Mouse (Mus musculus) embryo, embryonic 10.5 days (tissue): ENCODE measurements at regions not wholly inside any gene's neighbourhood (a gene's known extent, or its start where the extent isn't known, plus 50 kb on each side); places are given as distances from the start of the nearest gene placed in this dataset.

Experiments
- DNase-seq: peaks from one replicate; pipeline ENCODE4 v3.0.0-alpha.2; 2015; ENCODE audit warnings: low spot score

- DNase-seq, result no peak
Measured at GRCm38 (mm10) chr15:52095629-52096190, 1789.0 kb upstream of the Gm7489 start.

DNA sequence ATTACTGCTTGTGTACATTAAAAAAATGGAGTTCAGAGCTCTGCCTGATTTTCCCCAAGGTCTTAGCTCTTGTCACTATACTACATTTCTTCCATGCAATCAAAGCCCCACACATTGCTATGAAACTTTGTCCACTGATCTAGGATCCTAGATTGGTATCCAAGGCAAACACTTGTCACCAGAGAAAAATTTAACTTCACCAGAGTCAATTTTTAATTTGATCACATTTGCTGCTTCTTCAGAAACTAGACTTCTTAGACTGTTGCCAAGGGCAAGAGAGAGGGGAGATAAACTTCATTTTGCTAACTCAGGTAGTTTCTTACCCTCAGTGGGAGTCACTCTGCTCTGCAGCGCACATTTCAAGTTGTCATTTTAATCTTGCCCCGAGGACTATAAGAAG, 1775.9 kb upstream of the Gm7489 start:
- DNase-seq, result no peak

GRCm38 (mm10) chr15:52114368-52115036, 1770.2 kb upstream of the Gm7489 start:
- DNase-seq, result no peak

GRCm38 (mm10) chr15:52136693-52137092, 1748.0 kb upstream of the Gm7489 start:
- no peak for DNase-seq

DNA sequence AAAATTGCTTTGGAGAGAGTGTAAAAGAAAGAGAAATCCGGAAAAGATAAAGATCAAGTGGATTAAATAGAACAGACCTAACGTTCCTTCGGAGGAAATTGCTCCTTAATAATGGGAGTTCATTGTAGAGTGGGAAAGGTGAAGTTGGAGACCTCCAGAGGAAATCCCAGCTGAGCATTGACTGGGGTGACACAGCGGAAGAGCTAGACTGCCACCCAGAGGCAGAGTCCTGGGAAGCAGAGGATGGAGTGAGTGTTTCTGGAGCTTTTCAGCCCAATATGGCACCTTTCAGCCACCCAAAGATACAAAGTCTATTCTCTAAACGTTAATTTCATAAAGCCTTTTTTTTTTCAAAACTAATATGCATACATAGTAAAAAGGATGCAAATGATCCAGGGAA, 1731.3 kb upstream of the Gm7489 start:
- peak; percentile 70 for DNase-seq

- no peak for DNase-seq
Measured at GRCm38 (mm10) chr15:52155784-52156183, 1728.9 kb upstream of the Gm7489 start.

GRCm38 (mm10) chr15:52156779-52157178, 1727.9 kb upstream of the Gm7489 start:
- no peak for DNase-seq

- DNase-seq, result peak; percentile 88
Measured at GRCm38 (mm10) chr15:52160181-52161088, 1724.3 kb upstream of the Gm7489 start.

DNA sequence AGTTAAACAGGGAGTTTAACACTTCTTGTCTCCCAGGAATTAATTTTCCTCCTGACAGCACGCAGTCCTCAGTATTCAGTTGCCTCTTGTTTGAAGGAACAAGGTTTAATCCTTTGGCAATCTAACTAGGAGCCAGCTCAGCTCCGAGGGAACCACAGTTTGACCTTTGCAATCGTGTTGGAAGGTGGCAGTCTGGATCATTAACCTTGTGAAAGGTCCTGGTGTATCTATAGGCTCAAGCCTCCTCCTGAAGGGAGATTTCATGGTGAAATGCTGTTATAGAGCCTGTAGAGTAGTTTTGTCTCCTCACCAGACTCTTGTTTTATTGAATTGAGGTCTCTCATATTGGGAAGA, 1723.6 kb upstream of the Gm7489 start:
- no peak for DNase-seq

DNA sequence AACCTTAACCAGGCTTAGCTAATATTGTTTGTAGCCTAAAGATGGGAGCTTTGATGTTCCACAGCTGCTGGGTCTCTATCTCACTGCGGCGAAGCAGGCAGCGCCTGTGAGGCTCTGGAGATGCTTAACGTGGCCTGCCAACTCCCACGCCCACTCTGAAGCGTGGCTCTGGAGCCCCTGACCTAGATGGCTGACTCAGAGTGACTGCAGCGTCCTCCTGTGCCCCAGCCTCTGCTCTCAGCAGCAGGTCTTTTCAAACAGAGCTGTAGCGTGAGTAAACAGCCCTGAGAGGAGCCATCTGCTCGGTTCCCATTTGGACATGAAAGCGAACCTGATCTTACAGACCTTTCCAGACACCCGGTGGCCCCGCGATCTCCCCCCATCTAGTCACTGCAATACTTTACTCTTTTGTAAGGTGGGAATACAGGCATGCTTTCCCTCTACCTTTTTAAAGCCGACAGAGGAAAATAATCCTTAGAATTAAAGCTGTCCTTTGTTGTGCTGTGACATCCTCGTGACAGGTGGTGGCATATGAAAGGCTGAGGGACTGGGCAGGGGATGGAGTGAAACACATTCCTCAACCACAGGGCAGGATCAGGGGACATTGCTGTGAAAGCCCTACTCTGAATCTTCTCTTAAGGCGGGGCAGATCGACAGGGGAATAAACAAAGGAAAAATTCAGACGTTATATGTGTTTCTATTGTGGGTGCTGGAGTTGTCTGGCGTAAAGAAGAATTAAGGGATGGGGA, 1723.0 kb upstream of the Gm7489 start:
- peak; percentile 59 for DNase-seq

- DNase-seq, result no peak
Measured at GRCm38 (mm10) chr15:52166144-52166543, 1718.6 kb upstream of the Gm7489 start.

- DNase-seq, result no peak
Measured at GRCm38 (mm10) chr15:52166595-52167443, 1717.9 kb upstream of the Gm7489 start.

DNA sequence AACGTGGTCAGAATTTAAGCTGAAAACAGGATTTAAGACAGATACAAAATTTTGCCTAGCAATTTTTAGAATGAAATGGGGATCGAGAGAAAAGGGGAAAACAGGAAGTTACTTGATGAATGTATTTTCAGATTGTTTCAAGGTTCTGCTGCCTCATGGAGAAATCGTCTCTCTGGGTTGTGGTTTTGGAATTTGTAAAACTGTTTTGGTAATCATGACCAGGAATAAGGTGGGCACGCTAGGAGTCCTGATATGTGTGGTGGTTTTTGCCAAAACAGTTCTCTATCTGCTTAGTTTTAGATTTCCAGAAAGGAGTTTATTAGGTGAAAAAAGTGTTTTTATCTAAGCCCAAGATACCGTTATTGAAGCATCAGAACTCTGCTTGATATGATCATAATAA, 1716.9 kb upstream of the Gm7489 start:
- DNase-seq, result no peak

GRCm38 (mm10) chr15:52176951-52177350, 1707.8 kb upstream of the Gm7489 start:
- DNase-seq, result no peak

DNA sequence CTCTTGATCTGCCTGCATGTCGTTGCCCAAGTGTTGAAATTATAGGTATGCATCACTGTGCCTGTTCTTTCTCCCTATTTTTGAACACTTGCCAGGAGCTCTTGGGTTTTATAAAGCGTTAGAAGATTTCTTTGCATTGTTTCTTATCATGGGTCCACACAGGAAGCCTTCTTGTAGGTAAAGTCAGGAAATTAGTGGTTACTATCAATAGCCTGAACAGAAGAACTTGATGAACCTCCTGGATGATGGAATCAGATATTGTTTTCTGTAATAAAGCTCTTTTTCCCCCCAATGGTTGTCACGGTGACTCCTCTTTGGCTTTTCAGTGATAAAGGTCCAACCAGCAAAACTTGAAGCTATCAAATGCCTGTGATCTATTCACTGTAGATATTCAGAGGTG, 1706.0 kb upstream of the Gm7489 start:
- no peak for DNase-seq

DNA sequence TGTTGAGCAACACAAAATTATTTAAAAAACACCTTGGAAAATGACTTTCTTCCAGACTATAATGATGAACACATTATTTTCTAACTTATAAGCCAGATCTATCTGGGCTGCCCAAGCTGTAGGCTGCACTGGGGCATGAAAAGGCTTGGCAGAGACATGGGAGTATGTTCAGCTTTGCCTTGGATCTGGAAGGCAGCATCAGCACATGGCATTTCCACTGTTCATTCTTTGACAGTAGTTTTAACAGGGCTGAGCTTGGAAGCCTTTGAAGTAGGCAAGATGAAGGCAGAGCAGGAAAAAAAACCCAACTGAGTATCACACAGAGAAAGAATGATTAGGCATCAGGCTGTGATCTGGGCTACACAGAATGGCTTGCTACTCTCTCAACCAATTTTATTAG, 1705.3 kb upstream of the Gm7489 start:
- DNase-seq, result no peak

DNA sequence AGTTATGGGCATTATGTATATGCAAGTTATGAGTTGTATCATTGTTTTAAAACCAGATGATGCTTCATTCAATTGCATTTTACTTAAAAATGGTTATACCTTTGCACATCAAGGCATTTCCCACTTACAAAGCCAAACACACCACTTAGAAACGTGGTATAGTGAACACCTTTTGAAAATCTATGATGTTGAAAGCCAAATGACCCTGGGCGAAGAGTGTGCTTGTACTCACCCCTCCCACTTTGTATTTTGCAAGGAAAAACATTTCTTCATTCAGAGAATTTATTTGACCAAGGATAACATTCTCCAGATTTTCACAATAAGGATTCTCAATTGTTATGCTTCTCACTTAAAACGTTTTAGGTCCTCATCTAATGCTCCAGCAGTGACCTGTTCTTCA, 1693.5 kb upstream of the Gm7489 start:
- DNase-seq, result no peak

GRCm38 (mm10) chr15:52207271-52207670, 1677.4 kb upstream of the Gm7489 start:
- DNase-seq, result no peak

DNA sequence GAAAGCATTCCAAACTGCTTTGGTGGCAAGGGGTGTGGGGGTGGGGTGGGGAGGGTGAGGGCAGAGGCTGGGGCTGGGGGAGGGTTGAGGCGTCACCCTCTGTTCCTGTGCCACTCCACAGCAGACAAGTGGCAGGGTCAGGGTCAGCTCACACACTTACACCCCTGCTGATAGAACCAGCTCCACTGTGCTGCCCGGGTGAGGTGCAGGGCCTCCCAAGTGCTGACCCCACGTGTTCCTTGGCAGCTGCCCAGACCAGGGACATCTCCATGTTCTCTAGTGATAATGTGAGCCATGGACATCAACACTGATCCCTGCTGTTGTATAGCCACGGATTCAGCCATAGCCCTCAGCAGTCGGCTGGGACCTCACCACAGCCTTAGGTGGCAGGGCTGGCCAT, 1652.3 kb upstream of the Gm7489 start:
- no peak for DNase-seq

DNA sequence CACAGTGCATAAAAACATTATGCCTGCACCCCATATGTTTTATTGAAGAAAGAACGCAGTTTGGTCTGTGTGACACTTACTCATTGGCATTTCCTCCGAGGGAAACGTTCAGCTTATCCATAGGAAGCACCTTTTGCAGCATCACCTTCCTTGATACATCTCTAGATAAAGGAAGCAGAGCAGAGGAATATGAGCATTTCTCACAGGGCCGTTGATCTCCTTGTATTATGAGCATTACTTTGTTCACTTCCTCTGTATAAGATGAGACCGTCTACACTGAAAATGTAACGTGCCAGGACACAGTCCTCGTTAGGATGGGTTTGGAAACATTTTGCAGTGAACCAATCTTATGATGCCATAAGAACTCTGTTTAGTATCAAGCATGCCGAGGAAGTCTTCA, 1648.5 kb upstream of the Gm7489 start:
- no peak for DNase-seq

- DNase-seq, result no peak
Measured at GRCm38 (mm10) chr15:52242890-52243289, 1641.8 kb upstream of the Gm7489 start.
